Mouse (Mus musculus) liver, embryonic 14.5 days (tissue): Measurements from ENCODE around the gene Pacsin2. TPM values are rescaled to one million over a fixed set of nuclear protein-coding genes. Genes with fewer than 3 reads are reported as not detected.

Experiments used
- ATAC-seq: fragments of 200-750 bp; cut with Nextera tagmentation; 2 replicates; pipeline ENCODE4 v1.8.0; 2017; ENCODE audit warnings: moderate number of reproducible peaks, mild to moderate bottlenecking, moderate library complexity; ENCODE audit not compliant: insufficient read depth
- DNase-seq, 3 experiments: peaks; one replicate each; pipeline ENCODE4 v3.0.0-alpha.2; 2012 to 2013; ENCODE audit warnings: low read depth in 3 of 3, low spot score in 3 of 3
- H3K27ac ChIP-seq: fragments of 300-500 bp; sonication (generic); 2 replicates; pipeline ENCODE4 v1.5.1; 2014; ENCODE audit warnings: moderate library complexity, mild to moderate bottlenecking, control low read depth, inconsistent platforms
- H3K27me3 ChIP-seq: fragments of 300-500 bp; sonication (generic); 2 replicates; pipeline ENCODE4 v1.6.1; 2014; ENCODE audit warnings: mild to moderate bottlenecking, low read length, moderate library complexity; ENCODE audit not compliant: control insufficient read depth, insufficient read depth
- H3K36me3 ChIP-seq: fragments of 300-500 bp; sonication (generic); replicated peaks from 2 replicates; pipeline ENCODE4 v1.6.1; 2014; ENCODE audit warnings: low read depth; ENCODE audit not compliant: control insufficient read depth, insufficient read depth
- H3K4me1 ChIP-seq, 2 experiments: fragments of 200-500 bp in 1 of 2; fragments of 300-500 bp in 1 of 2; sonication (generic) in 1 of 2; replicated peaks; 2 replicates each; pipeline ENCODE4 v1.6.1; 2012 to 2014; ENCODE audit warnings: antibody characterized with exemption in 1 of 2, inconsistent platforms in 1 of 2, low read length in 1 of 2; ENCODE audit not compliant: control insufficient read depth in 2 of 2, insufficient read depth in 2 of 2
- H3K4me2 ChIP-seq: fragments of 300-500 bp; sonication (generic); 2 replicates; pipeline ENCODE4 v1.6.1; 2014; ENCODE audit warnings: low read depth, mild to moderate bottlenecking, control low read depth, moderate library complexity
- H3K4me3 ChIP-seq, 2 experiments: fragments of 200-500 bp in 1 of 2; fragments of 300-500 bp in 1 of 2; sonication (generic) in 1 of 2; 2 replicates each; pipeline ENCODE4 v1.5.1; 2012 to 2014; ENCODE audit warnings: low read depth in 2 of 2, low read length in 2 of 2, mild to moderate bottlenecking in 2 of 2, control low read depth in 1 of 2, inconsistent platforms in 1 of 2, moderate library complexity in 1 of 2; ENCODE audit not compliant: insufficient read depth in 1 of 2
- H3K9ac ChIP-seq: fragments of 300-500 bp; sonication (generic); replicated peaks from 2 replicates; pipeline ENCODE4 v1.6.1; 2014; ENCODE audit warnings: mild to moderate bottlenecking, control low read depth, moderate library complexity
- H3K9me3 ChIP-seq: fragments of 300-500 bp; sonication (generic); 2 replicates; pipeline ENCODE4 v1.6.1; 2016; ENCODE audit warnings: low read length, mixed read lengths; ENCODE audit not compliant: control insufficient read depth
- CTCF ChIP-seq: IDR thresholded peaks from 2 replicates; pipeline ENCODE4 v1.5.1; 2016; ENCODE audit warnings: antibody characterized with exemption, low read depth, control low read depth
- EP300 ChIP-seq: IDR thresholded peaks from 2 replicates; pipeline ENCODE4 v1.6.1; 2016; ENCODE audit warnings: antibody characterized with exemption, low read depth
- WGBS: fragments of 180-500 bp; shearing (Covaris S2); extraction: QIAGEN DNeasy Blood & Tissue Kit; methylation state at CpG from one replicate; pipeline ENCODE4 v1.1.7; 2014; ENCODE audit not compliant: insufficient replicate concordance; 5-methylcytosine and 5-hydroxymethylcytosine counted together
- polyA plus RNA-seq, 2 experiments: library from polyadenylated mRNA; depleted of rRNA in 1 of 2; stranded (reverse) in 1 of 2; unstranded in 1 of 2; fragments of >200 nt; fragmentation: Nextera tagmentation in 1 of 2; extraction: Ambion mirVana in 1 of 2; gene quantifications; 2 replicates each; pipeline versions ENCODE4 v1.2.1 to v1.2.3; 2012 to 2014

The Pacsin2 gene
- polyA plus RNA-seq, 2 experiments: 32.8 to 39.7 TPM

DNA sequence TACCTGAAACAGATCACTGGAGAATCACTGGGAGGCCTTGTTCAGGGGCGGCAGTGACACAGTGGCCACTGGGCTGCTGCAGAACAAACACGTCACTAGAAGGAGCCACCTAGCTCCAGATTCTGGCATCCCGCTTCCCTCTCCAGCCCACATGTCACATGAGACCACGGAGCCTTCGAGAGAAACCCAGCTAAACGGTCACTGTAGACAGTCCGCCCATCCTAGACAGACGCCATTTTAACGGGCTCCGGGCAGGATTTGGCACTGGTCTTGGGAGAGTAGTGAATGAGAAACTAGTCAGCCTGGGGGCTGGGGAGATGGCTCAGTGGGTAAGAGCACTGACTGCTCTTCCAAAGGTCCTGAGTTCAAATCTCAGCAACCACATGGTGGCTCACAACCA is 19.9 kb upstream of the Pacsin2 start:
- DNase-seq: no peak
- Histone ChIP-seq H3K4me1 (peaks cover 0 to 8% of the 10 kb centered on the region in 2 experiments; a peak in 2 of 4 replicates), H3K27ac (no peak overlapping the region), H3K4me3 (no peak overlapping the region), H3K9ac (no peak overlapping the region), H3K9me3 (no peaks in the 10 kb centered on the region), H3K27me3 (no peaks in the 10 kb centered on the region), H3K36me3 (no peaks in the 10 kb centered on the region), H3K4me2 (no peak overlapping the region)
- TF ChIP-seq CTCF: no peak
- TF ChIP-seq EP300: no peak
- WGBS: 85% methylated on average over 10 of the region's 10 CpGs
- ATAC-seq: no peak

- ATAC-seq: peak; percentile 38; the same call in 1 of the 2 replicates
Observed at GRCm38 (mm10) chr15:83483482-83483881, 19.1 kb upstream of the Pacsin2 start.

GRCm38 (mm10) chr15:83482645-83483224 is 18.3 kb upstream of the Pacsin2 start:
- no peak overlapping the region for H3K4me2 ChIP-seq
- WGBS: 39% methylated on average over 8 of the region's 8 CpGs
- TF ChIP-seq CTCF: no peak
- TF ChIP-seq EP300: no peak
- DNase-seq (no peak), ATAC-seq (no peak)
- H3K27me3 ChIP-seq: no peaks in the 10 kb centered on the region
- H3K4me3 ChIP-seq: no peak overlapping the region
- no peaks in the 10 kb centered on the region for H3K9me3 ChIP-seq
- H3K4me1 ChIP-seq: peaks cover 0 to 8% of the 10 kb centered on the region in 2 experiments; a peak in 2 of 4 replicates
- H3K9ac ChIP-seq: no peak overlapping the region
- H3K36me3 ChIP-seq: no peaks in the 10 kb centered on the region
- no peak overlapping the region for H3K27ac ChIP-seq

More at GRCm38 (mm10) chr15:83483482-83483881, 19.1 kb upstream of the Pacsin2 start:
- Histone ChIP-seq H3K9ac (no peak overlapping the region), H3K27ac (no peak overlapping the region), H3K27me3 (no peaks in the 10 kb centered on the region), H3K9me3 (no peaks in the 10 kb centered on the region), H3K36me3 (no peaks in the 10 kb centered on the region), H3K4me1 (peaks cover 0 to 8% of the 10 kb centered on the region in 2 experiments; a peak in 2 of 4 replicates), H3K4me2 (no peak overlapping the region), H3K4me3 (no peak overlapping the region)
- TF ChIP-seq CTCF (peak; percentile 82), EP300 (no peak)
- WGBS: 9% methylated on average over 2 of the region's 2 CpGs
- DNase-seq: peak; percentile 25 to 44 (median 41)

- ATAC-seq: no peak
- peaks cover 0 to 8% of the 10 kb centered on the region in 2 experiments; a peak in 2 of 4 replicates for H3K4me1 ChIP-seq
Observed at GRCm38 (mm10) chr15:83481236-83481780, 16.9 kb upstream of the Pacsin2 start.

GRCm38 (mm10) chr15:83479818-83480217 is 15.4 kb upstream of the Pacsin2 start:
- Histone ChIP-seq H3K9ac (no peak overlapping the region), H3K4me1 (peaks cover under 1 to 9% of the 10 kb centered on the region in 2 experiments; a peak in 3 of 4 replicates), H3K4me3 (no peak overlapping the region), H3K9me3 (no peaks in the 10 kb centered on the region), H3K36me3 (no peaks in the 10 kb centered on the region), H3K4me2 (no peak overlapping the region), H3K27me3 (no peaks in the 10 kb centered on the region), H3K27ac (no peak overlapping the region)
- WGBS: 65% methylated on average over 4 of the region's 4 CpGs
- TF ChIP-seq EP300 (no peak), CTCF (no peak)
- DNase-seq (no peak), ATAC-seq (no peak)

More at GRCm38 (mm10) chr15:83481236-83481780, 16.9 kb upstream of the Pacsin2 start:
- Histone ChIP-seq H3K36me3 (no peaks in the 10 kb centered on the region), H3K4me3 (no peak overlapping the region), H3K9me3 (no peaks in the 10 kb centered on the region), H3K4me2 (no peak overlapping the region), H3K27ac (no peak overlapping the region), H3K27me3 (no peaks in the 10 kb centered on the region), H3K9ac (no peak overlapping the region)
- TF ChIP-seq EP300 (no peak), CTCF (no peak)
- WGBS: 49% methylated on average over 10 of the region's 10 CpGs
- DNase-seq: no peak
